Mouse (Mus musculus) CD8-positive naive resting alpha-beta T cell, adult 2 months (primary cell): ENCODE results near the gene Epm2a.
"Not testable (repeated sequence)": the region's sequence is repeated elsewhere in the genome, so short reads cannot be mapped to it uniquely, and the experiment has no call there.

ENCODE experiments used
- DNase-seq, 2 experiments: peaks; one replicate each; pipeline ENCODE4 v3.0.0; 2022; ENCODE audit warnings: low read depth in 2 of 2, low spot score in 2 of 2

Epm2a gene

GRCm38 (mm10) chr10:11343205-11344141 lies at the start of gene Epm2a:
Gene Epm2a (plus strand): TSS chr10:11343404.
- DNase-seq = peak; percentile 22 to 46

- DNase-seq = no peak
Observed at GRCm38 (mm10) chr10:11298418-11298817, 44.8 kb upstream of the Epm2a start.

DNA sequence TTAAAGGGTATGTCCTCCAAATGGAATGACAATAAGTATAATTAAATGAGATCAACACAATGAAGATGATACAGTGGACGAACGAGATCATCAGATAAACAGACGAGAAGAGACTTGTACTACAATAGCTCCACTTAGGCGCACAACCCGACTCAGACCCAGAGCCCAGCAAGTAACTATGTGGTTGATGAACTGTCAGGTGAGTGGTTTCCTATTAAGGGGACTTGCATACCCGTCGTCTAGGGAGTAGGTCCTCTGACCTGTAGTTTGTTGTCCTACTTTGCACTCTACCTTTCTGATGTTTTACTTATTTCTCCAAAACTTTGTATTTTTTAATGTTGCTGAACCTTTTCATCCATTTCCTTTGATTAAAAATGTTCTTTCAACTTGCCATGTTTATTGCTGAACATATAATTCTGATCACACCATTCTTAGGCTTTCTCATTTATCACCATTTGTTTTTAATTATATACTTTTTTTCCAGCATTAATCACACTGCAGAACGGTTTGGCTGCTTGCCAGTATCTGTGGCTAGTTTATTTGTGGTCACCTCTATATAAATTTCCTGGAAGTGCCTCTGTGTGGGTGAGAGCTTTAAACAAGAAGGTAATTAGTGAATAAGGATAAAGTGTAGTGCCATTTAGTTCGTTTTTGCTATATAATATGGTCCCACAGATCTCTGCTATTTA lies 37.7 kb upstream of the Epm2a start:
- DNase-seq = no peak

GRCm38 (mm10) chr10:11306054-11306367 lies 37.2 kb upstream of the Epm2a start:
- no peak for DNase-seq

DNA sequence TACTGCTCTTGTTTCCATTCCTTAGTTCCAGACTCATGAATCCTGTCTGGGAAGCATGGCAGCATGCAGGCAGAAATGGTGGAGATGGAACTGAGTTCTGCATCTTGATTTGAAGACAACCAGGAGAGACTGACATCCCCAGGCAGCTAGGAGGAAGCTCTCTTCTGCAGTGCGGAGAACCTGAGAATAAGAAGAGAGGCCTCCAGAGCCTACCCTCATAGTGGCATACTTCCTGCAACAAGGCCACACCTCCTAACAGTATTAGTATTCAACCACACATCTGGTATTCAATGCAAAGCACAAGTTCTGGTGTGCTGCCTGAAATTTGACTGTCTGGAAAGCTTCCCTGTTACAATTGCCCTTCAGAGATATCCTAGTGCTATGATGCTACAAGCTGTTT lies 33.3 kb upstream of the Epm2a start:
- no peak for DNase-seq

DNA sequence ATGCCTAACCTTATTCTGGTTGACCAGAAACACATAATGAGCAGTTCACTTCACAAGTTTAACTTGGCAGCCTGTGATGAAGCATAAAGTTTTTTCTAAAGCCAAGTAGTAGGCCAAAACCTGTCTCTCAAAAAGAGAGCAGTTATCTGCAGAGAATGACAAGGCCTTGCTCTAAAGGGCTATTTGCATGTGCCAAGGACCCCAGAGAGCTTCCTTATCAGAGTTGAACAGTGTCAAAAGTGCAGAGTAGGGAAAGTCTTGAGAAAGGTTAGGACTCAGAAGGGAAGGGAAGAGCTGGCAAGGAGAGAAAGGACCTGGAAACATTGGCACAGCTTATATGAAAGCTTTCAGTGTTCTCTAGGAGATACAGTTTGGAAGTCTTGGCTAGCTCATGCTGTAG lies 32.7 kb upstream of the Epm2a start:
- DNase-seq = no peak

DNA sequence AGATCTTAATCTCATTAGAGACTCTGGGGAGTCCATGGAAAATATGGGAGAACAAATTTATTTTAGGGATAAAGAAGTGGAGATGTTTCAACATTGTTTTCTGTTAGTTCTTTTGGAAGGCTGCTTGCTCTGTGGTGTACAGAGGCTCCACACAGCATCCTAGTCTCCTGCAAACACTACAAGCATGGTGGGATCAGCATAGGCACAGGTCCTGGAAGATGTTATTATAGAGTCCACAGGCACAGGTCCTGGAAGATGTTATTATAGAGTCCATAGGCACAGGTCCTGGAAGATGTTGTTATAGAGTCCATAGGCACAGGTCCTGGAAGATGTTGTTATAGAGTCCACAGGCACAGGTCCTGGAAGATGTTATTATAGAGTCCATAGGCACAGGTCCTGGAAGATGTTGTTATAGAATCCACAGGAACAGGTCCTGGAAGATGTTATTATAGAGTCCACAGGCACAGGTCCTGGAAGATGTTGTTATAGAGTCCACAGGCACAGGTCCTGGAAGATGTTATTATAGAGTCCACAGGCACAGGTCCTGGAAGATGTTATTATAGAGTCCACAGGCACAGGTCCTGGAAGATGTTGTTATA lies 25.2 kb upstream of the Epm2a start:
- not testable (repeated sequence) for DNase-seq

DNA sequence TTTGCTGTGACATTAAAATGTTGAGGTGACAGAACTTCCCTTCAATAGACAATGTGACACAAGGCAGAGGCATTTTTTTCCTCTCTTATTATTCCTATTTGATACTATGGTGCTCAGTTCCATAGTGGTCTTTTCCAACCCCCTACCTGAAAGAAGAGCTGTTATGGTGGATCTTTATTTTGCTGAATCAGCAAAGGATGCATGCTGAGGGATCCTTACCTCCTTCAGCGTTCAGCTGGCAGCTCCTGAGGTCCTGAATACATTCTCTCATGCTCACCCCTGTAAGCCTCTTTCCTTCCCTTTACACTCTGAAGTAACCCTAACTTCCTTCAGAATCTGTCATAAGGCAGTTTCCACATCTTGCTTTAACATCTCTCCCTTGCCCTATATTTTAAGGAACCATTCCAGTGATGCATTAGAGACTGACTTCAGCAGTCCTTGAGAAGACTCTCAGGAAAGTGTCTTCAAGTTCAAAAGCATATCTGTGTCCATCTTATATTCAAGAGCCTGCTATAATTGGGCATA lies 23.7 kb upstream of the Epm2a start:
- no peak for DNase-seq

DNA sequence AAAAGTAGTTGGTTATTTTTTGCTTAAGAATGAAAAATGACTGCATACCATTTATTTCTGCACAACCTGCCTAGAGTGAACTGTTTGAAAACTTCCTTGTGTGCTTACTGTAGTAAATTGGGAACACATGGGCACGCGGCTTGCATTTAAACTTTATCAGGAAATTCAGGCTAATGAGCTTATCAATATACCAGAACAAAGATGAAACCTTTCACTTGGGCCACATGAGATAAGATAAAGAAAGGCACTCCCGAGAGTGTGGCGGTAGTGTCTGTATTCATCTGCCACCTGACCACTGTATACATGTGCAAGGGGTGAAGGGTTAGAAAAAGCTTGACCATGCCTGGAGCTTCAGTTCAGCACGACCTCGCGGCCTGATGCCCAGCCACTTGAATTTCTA lies 20.9 kb upstream of the Epm2a start:
- DNase-seq = no peak

DNA sequence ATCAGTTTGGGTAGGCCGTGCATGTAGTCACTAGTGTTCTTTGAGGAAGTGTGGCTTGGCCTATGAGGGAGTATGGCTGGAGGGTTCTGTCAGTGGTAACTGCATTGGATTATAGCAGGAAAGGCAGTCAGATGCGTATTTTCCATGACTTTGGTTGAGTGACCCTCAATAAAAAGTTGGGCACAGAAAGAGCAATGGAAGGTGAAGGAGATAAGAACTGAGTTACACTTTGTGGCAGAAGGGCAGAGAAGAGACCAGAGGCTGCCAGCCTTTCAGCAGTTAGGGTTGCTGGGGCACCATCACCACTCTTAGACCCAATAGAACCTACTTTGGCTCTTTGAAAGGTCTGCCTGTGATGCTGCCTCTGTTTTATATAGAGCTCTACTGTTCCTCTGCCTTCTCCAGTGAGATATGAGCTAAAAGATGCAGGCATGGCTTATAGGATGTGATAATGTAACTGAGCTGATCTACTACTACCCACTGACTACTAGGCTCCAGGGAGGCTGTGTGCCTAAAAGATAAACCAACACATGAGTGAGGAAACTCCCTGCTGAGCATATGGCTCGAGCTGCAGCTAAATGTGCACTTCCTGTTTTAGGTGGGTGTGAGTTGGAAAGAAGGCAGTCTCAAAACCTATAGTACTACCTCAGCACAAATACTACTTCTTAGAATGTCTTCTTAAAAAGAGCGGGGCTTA lies 19.9 kb upstream of the Epm2a start:
- no peak for DNase-seq

GRCm38 (mm10) chr10:11326526-11326925 lies 16.7 kb upstream of the Epm2a start:
- no peak for DNase-seq

GRCm38 (mm10) chr10:11344536-11345468 lies 1.6 kb downstream of the Epm2a start:
- no peak for DNase-seq

DNA sequence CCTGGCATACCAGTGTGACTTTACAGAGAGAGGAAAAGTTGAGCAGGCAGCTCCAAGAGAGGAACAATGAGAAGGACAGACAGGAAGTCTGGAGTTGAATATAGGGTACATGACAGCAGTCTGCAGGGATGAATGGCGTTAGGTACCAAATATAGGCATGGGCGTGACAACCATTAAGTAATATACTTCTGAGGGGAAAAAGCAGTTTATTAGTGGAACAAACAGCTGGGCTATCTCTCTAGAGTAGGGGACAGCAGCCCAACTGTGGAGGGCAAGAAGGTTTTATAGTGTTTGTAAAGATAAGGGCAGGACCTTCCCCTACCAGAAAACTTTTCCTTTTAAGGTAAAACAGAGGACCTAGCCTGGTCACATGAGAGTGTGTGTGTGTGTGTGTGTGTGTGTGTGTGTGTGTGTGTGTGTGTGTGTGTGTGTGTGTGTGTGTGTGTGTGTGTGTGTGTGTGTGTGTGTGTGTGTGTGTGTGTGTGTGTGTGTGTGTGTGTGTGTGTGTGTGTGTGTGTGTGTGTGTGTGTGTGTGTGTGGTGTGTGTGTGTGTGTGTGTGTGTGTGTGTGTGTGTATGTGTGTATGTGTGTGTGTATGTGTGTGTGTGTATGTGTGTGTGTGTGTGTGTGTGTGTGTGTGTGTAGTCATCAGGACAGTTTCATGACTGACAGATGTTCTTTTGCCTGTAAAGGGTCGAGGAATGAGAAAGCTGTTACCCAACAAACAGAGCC lies 7.2 kb downstream of the Epm2a start:
- DNase-seq = not testable (repeated sequence)

DNA sequence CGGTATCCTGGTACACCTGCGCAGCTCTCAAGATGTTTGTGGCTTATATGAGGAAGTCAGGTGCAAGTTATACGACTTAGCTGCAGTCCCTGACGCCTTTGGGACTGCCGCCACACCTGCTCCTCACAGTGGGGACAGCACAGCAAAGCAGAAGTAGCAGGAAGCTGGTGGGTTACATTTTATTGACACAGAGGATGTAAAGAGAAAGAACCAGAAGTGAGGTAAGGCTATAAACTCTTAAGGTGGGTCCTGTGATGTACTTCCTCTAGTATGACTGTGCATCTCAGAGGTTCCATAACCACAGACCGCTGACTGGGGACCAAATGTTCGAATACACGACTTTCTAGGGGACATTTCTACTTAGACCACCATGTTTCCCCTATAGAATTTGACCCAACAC lies 11.4 kb downstream of the Epm2a start:
- DNase-seq = no peak

- no peak for DNase-seq
Observed at GRCm38 (mm10) chr10:11361985-11362692, 18.9 kb downstream of the Epm2a start.

DNA sequence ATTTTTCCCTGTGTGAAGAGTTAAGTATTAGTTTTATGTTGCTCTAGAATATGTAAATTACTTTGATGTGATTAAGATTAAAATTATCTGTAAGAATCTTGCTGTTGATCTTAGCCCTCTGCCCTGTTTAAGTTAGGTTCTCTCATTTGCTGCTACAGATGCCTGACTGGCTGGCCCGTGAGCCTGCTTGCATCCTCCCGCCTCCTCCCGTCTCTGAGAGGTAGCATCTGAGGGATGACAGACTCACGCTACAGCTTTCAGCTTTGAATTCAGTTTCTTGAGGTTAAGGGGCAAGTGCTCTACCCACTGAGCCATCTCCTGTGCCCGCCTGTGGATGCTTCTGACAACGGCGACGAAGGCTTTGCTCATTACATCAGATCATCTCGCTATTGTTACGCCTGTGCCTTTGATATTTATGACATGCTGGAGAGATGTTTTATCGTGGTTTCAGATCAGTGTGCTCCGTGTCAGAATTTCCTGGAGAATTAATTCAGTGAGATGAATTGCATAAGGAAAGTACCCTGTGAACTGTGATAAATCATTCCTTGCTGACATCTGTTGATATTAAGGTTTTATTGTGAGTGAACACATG lies 19.8 kb downstream of the Epm2a start:
- no peak for DNase-seq

DNA sequence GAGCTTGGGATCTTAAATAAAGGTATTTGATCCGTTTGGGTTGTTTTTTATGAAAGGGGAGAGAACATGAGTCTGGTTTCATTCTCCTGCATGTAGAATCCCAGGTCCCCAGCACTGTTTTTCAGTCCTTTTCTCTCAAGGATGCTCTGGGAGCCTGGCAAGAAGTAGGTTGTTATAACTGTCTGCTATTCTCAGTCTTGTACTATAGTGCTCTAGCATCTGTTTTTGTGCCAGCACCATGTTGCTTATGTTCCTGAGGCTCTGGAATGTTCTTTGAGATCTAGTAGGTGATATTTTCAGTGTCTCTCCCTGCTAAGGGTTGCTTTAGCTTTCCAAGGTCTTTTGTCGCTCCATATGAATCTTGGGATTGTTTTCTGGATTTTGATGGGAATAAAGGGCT lies 38.1 kb downstream of the Epm2a start:
- DNase-seq = no peak

GRCm38 (mm10) chr10:11410926-11411325 lies 67.7 kb downstream of the Epm2a start:
- no peak for DNase-seq

- DNase-seq = no peak
Observed at GRCm38 (mm10) chr10:11420071-11420470, 76.9 kb downstream of the Epm2a start.
